Mouse (Mus musculus): ENCODE measurements at regions not wholly inside any gene's neighbourhood (a gene's known extent, or its start where the extent isn't known, plus 50 kb on each side); places are given as distances from the start of the nearest gene placed in this dataset.

DNA sequence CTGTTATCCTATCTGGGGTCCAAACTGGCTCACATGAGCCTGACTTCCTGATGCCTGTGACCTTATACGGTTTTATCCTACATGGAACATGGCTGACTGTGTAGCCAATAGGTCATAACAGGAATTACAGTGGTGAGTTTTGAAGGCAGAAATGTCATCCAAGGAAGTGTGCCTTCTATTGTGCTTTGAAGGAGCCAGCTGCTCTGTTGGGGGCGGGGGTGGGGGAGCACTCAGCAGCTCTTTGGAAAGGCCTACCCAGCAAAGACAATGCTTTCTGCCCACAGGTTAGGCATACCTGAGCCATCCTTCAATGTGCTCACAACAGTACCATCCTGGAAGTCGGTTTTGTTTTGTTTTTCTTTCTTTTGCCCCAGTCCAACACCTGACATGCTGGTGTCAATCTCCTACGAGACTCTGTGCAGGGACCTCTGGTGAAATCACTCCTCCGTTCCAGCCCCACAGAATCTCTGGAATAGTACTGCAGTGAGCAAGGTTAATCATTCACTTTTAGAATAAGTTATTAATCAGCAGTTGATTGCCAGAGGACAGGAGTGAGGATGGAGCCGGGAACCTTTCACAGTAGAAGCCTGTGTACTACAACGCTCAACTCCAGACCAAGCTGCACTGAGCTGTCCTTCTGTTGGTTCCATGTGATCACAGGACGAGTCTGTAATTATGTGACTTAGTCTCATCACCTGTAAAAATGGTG, 206.3 kb upstream of the Adgrl2 start:
- TF ChIP-seq CTCF (IDR thresholded peaks at IDR 0.05; ENCODE audit: low read depth) (0 out of 2 replicates have a peak, but pooled peaks have one; percentile 15), EP300 (optimal IDR thresholded peaks at IDR 0.05) (no peak)
